Mouse (Mus musculus) layer of hippocampus, adult 18-20 months (tissue): ENCODE measurements at regions not wholly inside any gene's neighbourhood (a gene's known extent, or its start where the extent isn't known, plus 50 kb on each side); places are given as distances from the start of the nearest gene placed in this dataset.

ENCODE experiments used
- DNase-seq, 2 experiments: peaks; one replicate each; pipeline ENCODE4 v3.0.0; 2022; ENCODE audit warnings: low spot score in 2 of 2

- peak in 1 of 2 experiments; percentile 39 for DNase-seq
Measured at GRCm38 (mm10) chr16:71197523-71197922, 883.8 kb downstream of the Gbe1 start.

DNA sequence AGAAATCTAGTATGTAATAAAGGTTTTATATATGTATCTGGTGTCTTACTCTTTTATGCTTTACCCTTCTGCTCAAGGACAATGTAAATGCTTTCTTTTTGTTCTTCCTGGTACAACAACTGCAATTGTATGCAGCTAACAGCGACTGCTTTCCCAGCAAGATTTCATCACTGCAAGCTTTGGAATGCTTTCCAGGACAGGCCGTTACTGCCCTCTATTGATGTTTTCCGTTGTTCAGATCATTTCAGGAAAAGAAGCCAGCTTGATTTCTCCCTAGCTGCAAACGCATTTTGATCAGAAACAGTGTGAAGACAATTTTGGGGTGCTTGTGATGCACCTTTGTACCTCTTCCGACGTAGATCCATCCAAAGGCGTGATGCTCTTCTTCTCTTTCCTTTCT, 895.1 kb downstream of the Gbe1 start:
- peak in 1 of 2 experiments; percentile 39 for DNase-seq

GRCm38 (mm10) chr16:71224469-71224868, 910.7 kb downstream of the Gbe1 start:
- DNase-seq: no peak

DNA sequence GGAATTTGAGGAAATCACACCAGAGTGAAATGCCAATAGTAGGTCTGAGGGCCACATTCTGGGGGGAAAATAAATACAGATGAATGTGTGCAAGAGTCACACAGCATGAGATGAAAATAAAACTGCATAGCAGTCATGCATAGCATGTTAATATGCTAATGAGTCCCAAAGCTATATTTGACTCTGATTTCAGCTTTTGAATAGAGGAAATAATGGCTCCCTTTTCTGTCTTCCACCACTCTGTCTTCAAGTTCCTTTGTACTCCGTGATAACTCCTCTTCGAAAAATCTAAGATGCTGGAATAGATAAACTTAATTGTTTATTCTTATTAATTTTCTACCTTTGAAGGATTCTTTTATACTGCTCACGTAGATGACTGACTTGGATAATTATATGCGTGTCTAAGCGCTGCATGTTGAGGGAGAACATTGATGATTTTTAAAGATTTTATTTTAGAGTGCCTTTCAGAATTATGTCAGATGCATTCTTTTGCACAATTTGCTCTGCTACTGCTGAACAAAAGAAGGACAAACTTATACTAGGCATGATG, 916.4 kb downstream of the Gbe1 start:
- DNase-seq: no peak

DNA sequence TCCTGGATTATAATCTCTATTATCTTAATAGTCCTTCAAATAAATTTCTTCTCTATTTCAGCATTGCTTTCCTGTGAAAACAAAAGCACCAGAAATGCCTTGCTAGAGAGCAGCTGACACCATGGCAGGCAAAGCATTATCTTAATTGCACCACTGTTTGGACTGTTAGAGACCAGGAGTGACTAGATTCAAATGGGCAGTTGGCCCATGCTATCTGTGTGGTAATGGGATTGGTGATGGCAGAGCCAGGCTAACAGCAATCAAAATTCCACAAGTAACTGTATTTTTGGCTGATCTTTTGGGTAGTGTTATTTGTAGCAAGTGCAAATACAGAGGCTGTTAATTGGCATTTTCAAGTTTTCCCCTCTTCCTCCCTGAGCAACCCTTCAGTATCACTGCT, 929.3 kb downstream of the Gbe1 start:
- DNase-seq: no peak

- DNase-seq: no peak
Measured at GRCm38 (mm10) chr16:71243480-71243879, 929.7 kb downstream of the Gbe1 start.

GRCm38 (mm10) chr16:71247516-71248139, 933.9 kb downstream of the Gbe1 start:
- DNase-seq: peak; percentile 37 to 88

- DNase-seq: no peak
Measured at GRCm38 (mm10) chr16:71255740-71256139, 942.0 kb downstream of the Gbe1 start.

- peak in 1 of 2 experiments; percentile 21 for DNase-seq
Measured at GRCm38 (mm10) chr16:71256175-71256574, 942.4 kb downstream of the Gbe1 start.

DNA sequence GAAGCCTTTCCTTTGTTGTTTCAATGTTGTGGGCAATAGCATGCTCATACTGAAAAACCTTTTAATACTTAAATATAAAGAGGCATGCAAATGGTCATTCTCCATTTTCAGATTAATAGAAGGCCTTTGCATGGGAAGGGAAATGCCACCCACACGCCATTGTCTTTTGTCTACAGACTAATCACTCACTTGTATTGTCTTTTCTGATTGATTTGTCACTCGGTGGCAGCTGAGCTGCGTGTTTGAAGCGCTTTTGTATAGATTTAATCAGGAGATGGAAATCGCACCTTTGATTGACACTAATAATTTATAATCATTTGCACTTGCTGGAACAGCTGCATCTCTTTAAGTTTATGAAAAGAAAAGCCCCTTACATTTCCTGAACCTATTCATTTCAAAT, 953.4 kb downstream of the Gbe1 start:
- no peak for DNase-seq
